Mouse (Mus musculus): ENCODE data around the gene Adamtsl5. TPM values are rescaled to one million over a fixed set of nuclear protein-coding genes. Genes with fewer than 3 reads are reported as not detected.

Gene Adamtsl5
- polyA plus RNA-seq, 1 experiment from 2014 or later = 0.51 TPM

DNA sequence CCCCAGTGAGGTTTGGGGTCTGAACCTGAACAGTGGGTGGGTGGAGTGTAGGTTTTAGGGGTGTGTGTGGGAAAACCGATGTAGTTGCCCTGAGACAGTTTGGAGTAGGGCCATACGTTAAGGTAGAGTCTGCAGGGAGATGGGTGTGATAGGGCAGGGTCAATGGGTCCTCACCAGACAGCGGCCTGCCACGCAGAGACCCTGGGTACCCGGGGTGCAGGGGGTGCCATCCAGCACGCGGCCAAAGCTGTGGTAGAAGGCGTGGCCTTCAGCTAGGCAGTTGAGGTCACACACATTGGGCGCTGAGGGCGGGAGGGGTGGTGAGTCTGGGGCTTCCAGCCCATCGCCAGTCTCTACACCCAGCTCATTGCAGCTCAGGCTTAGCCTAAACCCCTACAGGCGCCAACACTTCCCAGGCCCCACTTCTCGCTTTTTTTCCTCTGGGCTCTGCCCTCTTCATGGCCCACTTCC, 4.8 kb downstream of the Adamtsl5 start:
- Histone ChIP-seq H3K27ac (ENCODE audit: low read depth, low read length) (no peak overlapping the region), H3K9me3 (ENCODE audit: control insufficient read depth, low read length) (no peaks in the 10 kb centered on the region), H3K4me2 (ENCODE audit: low read depth, low read length, severe bottlenecking) (peak overlapping the region; percentile 48; the same call in 1 of the 2 replicates), H3K36me3 (ENCODE audit: control insufficient read depth, insufficient read depth, low read length) (no peaks in the 10 kb centered on the region), H3K4me3 (ENCODE audit: low read depth, low read length) (peak overlapping the region; percentile 30; the same call in 1 of the 2 replicates), H3K27me3 (ENCODE audit: control insufficient read depth, insufficient read depth, low read length) (peaks cover 83% of the 10 kb centered on the region), H3K4me1 (replicated peaks; ENCODE audit: control insufficient read depth, insufficient read depth, low read length) (peaks cover 11% of the 10 kb centered on the region), H3K9ac (ENCODE audit: low read length) (no peak overlapping the region; the same call in 1 of the 2 replicates)
- ATAC-seq (replicated peaks; ENCODE audit: low FRiP score) (no peak; the same call in 1 of the 2 replicates), DNase-seq (ENCODE audit: low spot score) (no peak)
- WGBS = 27% methylated on average over 13 of the region's 13 CpGs

DNA sequence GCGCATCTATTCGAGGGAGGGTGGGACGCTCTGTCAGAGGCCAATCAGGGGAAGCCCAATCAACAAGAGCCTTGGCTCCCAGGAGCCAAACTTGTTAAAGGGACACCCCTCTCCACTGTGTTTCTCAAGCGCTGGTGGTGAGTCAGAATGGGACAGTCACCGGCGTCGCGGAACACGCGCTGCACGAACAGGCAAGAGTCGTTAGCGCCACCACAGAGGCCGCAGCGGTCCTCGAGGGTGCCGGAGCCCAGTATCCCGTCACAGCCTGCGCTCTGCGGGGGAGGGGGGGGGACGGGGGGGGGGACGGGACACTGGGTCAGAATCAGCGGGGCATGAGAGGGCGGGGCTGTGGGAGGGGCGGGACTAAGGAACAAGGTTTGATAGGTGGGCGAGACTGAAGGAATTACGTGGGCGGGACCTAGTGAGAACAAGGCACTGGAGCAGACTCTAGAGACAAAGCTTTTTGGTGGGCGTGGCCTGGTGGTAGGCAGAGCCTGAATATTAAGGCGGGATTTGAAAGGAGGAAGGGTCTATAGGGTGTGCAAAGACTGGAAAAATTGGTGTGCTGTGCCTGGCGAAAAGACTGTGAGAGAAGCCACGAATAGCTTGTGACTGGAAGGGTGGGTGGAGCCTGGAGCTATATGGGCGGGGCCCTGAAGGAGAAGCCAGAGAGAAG, 5.3 kb downstream of the Adamtsl5 start:
- ATAC-seq (replicated peaks; ENCODE audit: low FRiP score) = peak; percentile 71
- H3K27ac ChIP-seq (ENCODE audit: low read depth, low read length) = no peak overlapping the region
- H3K27me3 ChIP-seq (ENCODE audit: control insufficient read depth, insufficient read depth, low read length) = peaks cover 77% of the 10 kb centered on the region
- under 1% methylated on average over 33 of the region's 33 CpGs for WGBS
- no peaks in the 10 kb centered on the region for H3K9me3 ChIP-seq (ENCODE audit: control insufficient read depth, low read length)
- DNase-seq (ENCODE audit: low spot score) = peak; percentile 79
- peak overlapping the region; percentile 48 for H3K4me2 ChIP-seq (ENCODE audit: low read depth, low read length, severe bottlenecking)
- peak overlapping the region; percentile 30 for H3K4me3 ChIP-seq (ENCODE audit: low read depth, low read length)
- H3K9ac ChIP-seq (ENCODE audit: low read length) = no peak overlapping the region; the same call in 1 of the 2 replicates
- peaks cover 11% of the 10 kb centered on the region for H3K4me1 ChIP-seq (replicated peaks; ENCODE audit: control insufficient read depth, insufficient read depth, low read length)
- no peaks in the 10 kb centered on the region for H3K36me3 ChIP-seq (ENCODE audit: control insufficient read depth, insufficient read depth, low read length)

- peak overlapping the region; percentile 30 for H3K4me3 ChIP-seq (ENCODE audit: low read depth, low read length)
- H3K9me3 ChIP-seq (ENCODE audit: control insufficient read depth, low read length) = no peaks in the 10 kb centered on the region
- no peak overlapping the region for H3K9ac ChIP-seq (ENCODE audit: low read length)
- DNase-seq (ENCODE audit: low spot score) (peak; percentile 58), ATAC-seq (replicated peaks; ENCODE audit: low FRiP score) (no peak; the same call in 1 of the 2 replicates)
- H3K4me1 ChIP-seq (replicated peaks; ENCODE audit: control insufficient read depth, insufficient read depth, low read length) = peaks cover 11% of the 10 kb centered on the region
- 2% methylated on average over 26 of the region's 26 CpGs for WGBS
- H3K36me3 ChIP-seq (ENCODE audit: control insufficient read depth, insufficient read depth, low read length) = no peaks in the 10 kb centered on the region
- no peak overlapping the region for H3K27ac ChIP-seq (ENCODE audit: low read depth, low read length)
- H3K27me3 ChIP-seq (ENCODE audit: control insufficient read depth, insufficient read depth, low read length) = peaks cover 72% of the 10 kb centered on the region
- H3K4me2 ChIP-seq (ENCODE audit: low read depth, low read length, severe bottlenecking) = peak overlapping the region; percentile 48
Measured at GRCm38 (mm10) chr10:80342305-80342748, 5.9 kb downstream of the Adamtsl5 start.

GRCm38 (mm10) chr10:80341491-80342304, 6.5 kb downstream of the Adamtsl5 start:
- H3K27ac ChIP-seq (ENCODE audit: low read depth, low read length) = no peak overlapping the region
- no peak for ATAC-seq (replicated peaks; ENCODE audit: low FRiP score)

DNA sequence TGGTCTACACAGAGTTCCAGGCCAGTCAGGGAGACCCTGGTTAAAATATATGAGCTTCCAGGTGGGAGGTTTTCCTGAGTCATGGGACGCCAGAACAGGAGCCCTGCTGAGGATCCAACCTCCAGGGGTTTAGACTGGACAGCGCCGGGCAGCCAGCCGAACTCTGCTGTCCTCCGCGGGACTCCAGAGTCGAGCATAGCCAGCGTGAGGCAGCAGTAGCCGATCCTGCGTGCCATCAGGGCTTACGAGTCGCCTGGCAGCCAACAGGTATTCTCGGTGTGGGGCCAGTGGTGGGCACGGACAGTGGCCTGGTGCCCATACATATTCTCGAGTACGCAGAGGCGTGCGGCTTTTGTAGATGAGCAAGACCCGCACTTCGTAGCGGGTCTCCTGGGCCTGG, 7.2 kb downstream of the Adamtsl5 start:
- Histone ChIP-seq H3K9me3 (ENCODE audit: control insufficient read depth, low read length) (no peaks in the 10 kb centered on the region), H3K9ac (ENCODE audit: low read length) (no peak overlapping the region), H3K4me1 (replicated peaks; ENCODE audit: control insufficient read depth, insufficient read depth, low read length) (peaks cover 11% of the 10 kb centered on the region), H3K36me3 (ENCODE audit: control insufficient read depth, insufficient read depth, low read length) (no peaks in the 10 kb centered on the region), H3K27me3 (ENCODE audit: control insufficient read depth, insufficient read depth, low read length) (peaks cover 62% of the 10 kb centered on the region), H3K4me2 (ENCODE audit: low read depth, low read length, severe bottlenecking) (no peak overlapping the region), H3K4me3 (ENCODE audit: low read depth, low read length) (no peak overlapping the region), H3K27ac (ENCODE audit: low read depth, low read length) (no peak overlapping the region)
- 9% methylated on average over 21 of the region's 21 CpGs for WGBS
- DNase-seq (ENCODE audit: low spot score) (no peak), ATAC-seq (replicated peaks; ENCODE audit: low FRiP score) (no peak)

More at GRCm38 (mm10) chr10:80341491-80342304, 6.5 kb downstream of the Adamtsl5 start:
- peak; percentile 61 for DNase-seq (ENCODE audit: low spot score)
- no peak overlapping the region for H3K9ac ChIP-seq (ENCODE audit: low read length)
- peaks cover 11% of the 10 kb centered on the region for H3K4me1 ChIP-seq (replicated peaks; ENCODE audit: control insufficient read depth, insufficient read depth, low read length)
- 2% methylated on average over 46 of the region's 47 CpGs for WGBS
- peak overlapping the region; percentile 30 for H3K4me3 ChIP-seq (ENCODE audit: low read depth, low read length)
- H3K27me3 ChIP-seq (ENCODE audit: control insufficient read depth, insufficient read depth, low read length) = peaks cover 67% of the 10 kb centered on the region
- no peaks in the 10 kb centered on the region for H3K9me3 ChIP-seq (ENCODE audit: control insufficient read depth, low read length)
- no peaks in the 10 kb centered on the region for H3K36me3 ChIP-seq (ENCODE audit: control insufficient read depth, insufficient read depth, low read length)
- H3K4me2 ChIP-seq (ENCODE audit: low read depth, low read length, severe bottlenecking) = no peak overlapping the region

GRCm38 (mm10) chr10:80339941-80340750, 8.1 kb downstream of the Adamtsl5 start:
- Histone ChIP-seq H3K4me1 (replicated peaks; ENCODE audit: control insufficient read depth, insufficient read depth, low read length) (peaks cover 11% of the 10 kb centered on the region), H3K4me3 (ENCODE audit: low read depth, low read length) (no peak overlapping the region), H3K27me3 (ENCODE audit: control insufficient read depth, insufficient read depth, low read length) (peaks cover 53% of the 10 kb centered on the region), H3K27ac (ENCODE audit: low read depth, low read length) (no peak overlapping the region), H3K4me2 (ENCODE audit: low read depth, low read length, severe bottlenecking) (no peak overlapping the region; the same call in 1 of the 2 replicates), H3K36me3 (ENCODE audit: control insufficient read depth, insufficient read depth, low read length) (no peaks in the 10 kb centered on the region), H3K9ac (ENCODE audit: low read length) (no peak overlapping the region), H3K9me3 (ENCODE audit: control insufficient read depth, low read length) (no peaks in the 10 kb centered on the region)
- ATAC-seq (replicated peaks; ENCODE audit: low FRiP score) (no peak), DNase-seq (ENCODE audit: low spot score) (peak; percentile 92)
- 26% methylated on average over 19 of the region's 19 CpGs for WGBS

DNA sequence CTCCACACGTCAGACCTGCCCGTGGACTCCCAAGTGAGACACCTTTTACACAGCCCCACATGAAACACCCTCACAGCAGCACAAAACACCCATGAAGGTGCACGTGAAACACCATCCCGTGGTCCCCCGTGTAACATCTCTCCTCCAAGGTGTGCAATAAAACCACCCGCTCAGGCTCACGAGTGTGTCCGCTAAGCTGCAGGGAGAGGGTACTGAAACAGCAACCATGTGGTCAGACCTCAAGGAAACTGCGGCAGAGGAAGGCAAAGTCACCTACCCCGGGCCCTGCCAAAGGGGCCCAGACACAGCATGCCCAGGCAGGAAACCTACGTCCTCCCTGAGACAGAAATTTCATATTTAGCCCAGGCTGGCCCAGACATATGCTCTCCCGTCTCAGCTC, 11.9 kb downstream of the Adamtsl5 start:
- Histone ChIP-seq H3K9me3 (ENCODE audit: control insufficient read depth, low read length) (no peaks in the 10 kb centered on the region), H3K4me1 (replicated peaks; ENCODE audit: control insufficient read depth, insufficient read depth, low read length) (no peaks in the 10 kb centered on the region; the same call in 1 of the 2 replicates), H3K27me3 (ENCODE audit: control insufficient read depth, insufficient read depth, low read length) (peaks cover 14% of the 10 kb centered on the region), H3K27ac (ENCODE audit: low read depth, low read length) (no peak overlapping the region), H3K4me3 (ENCODE audit: low read depth, low read length) (no peak overlapping the region), H3K36me3 (ENCODE audit: control insufficient read depth, insufficient read depth, low read length) (no peaks in the 10 kb centered on the region), H3K9ac (ENCODE audit: low read length) (no peak overlapping the region), H3K4me2 (ENCODE audit: low read depth, low read length, severe bottlenecking) (no peak overlapping the region)
- DNase-seq (ENCODE audit: low spot score) (no peak), ATAC-seq (replicated peaks; ENCODE audit: low FRiP score) (no peak)
- WGBS = 91% methylated on average over 12 of the region's 12 CpGs

- WGBS = 79% methylated on average over 5 of the region's 5 CpGs
- peaks cover 2% of the 10 kb centered on the region for H3K27me3 ChIP-seq (ENCODE audit: control insufficient read depth, insufficient read depth, low read length)
- no peak overlapping the region for H3K27ac ChIP-seq (ENCODE audit: low read depth, low read length)
- no peak overlapping the region; the same call in 1 of the 2 replicates for H3K9ac ChIP-seq (ENCODE audit: low read length)
- H3K9me3 ChIP-seq (ENCODE audit: control insufficient read depth, low read length) = no peaks in the 10 kb centered on the region
- DNase-seq (ENCODE audit: low spot score) (no peak), ATAC-seq (replicated peaks; ENCODE audit: low FRiP score) (no peak)
- H3K4me1 ChIP-seq (replicated peaks; ENCODE audit: control insufficient read depth, insufficient read depth, low read length) = peaks cover 7% of the 10 kb centered on the region
- H3K4me2 ChIP-seq (ENCODE audit: low read depth, low read length, severe bottlenecking) = no peak overlapping the region
- no peak overlapping the region for H3K4me3 ChIP-seq (ENCODE audit: low read depth, low read length)
- no peaks in the 10 kb centered on the region for H3K36me3 ChIP-seq (ENCODE audit: control insufficient read depth, insufficient read depth, low read length)
Measured at GRCm38 (mm10) chr10:80332525-80332989, 15.7 kb downstream of the Adamtsl5 start.

Data from forebrain, embryonic 11.5 days (tissue).